Mouse (Mus musculus) G1E (cell line): Measurements from ENCODE around the gene Bcl9l.

ENCODE experiments used
- CTCF ChIP-seq: IDR thresholded peaks from 2 replicates; pipeline ENCODE4 v1.5.1; 2012; ENCODE audit warnings: low read depth, low read length, inconsistent platforms, mixed read lengths
- POLR2AphosphoS5 ChIP-seq: IDR thresholded peaks from 2 replicates; pipeline ENCODE4 v1.6.1; 2012; ENCODE audit warnings: low read depth, low read length, inconsistent platforms; ENCODE audit not compliant: insufficient replicate concordance
- TAL1 ChIP-seq: conservative IDR thresholded peaks from 2 replicates; pipeline ENCODE4 v1.6.1; 2012; ENCODE audit warnings: low read depth, low read length, inconsistent platforms, mixed read lengths

GRCm38 (mm10) chr9:44552161-44552560 is 69.5 kb downstream of the Bcl9l start:
- no peak for TF ChIP-seq TAL1
- TF ChIP-seq CTCF = no peak
- no peak for TF ChIP-seq POLR2AphosphoS5
